Mouse (Mus musculus) forebrain, postnatal 0 days (tissue): ENCODE results near the gene Acod1. TPM values are rescaled to one million over a fixed set of nuclear protein-coding genes. Genes with fewer than 3 reads are reported as not detected.
A peak's percentile ranks its signal among the peaks of the same experiment; 100 is the strongest.

ENCODE experiments used
- ATAC-seq: fragments of 200-750 bp; cut with Nextera tagmentation; 2 replicates; pipeline ENCODE4 v1.8.0; 2017; ENCODE audit warnings: mild to moderate bottlenecking, moderate library complexity
- DNase-seq: peaks from one replicate; pipeline ENCODE4 v3.0.0-alpha.2; 2015
- H3K27ac ChIP-seq: fragments of 300-500 bp; sonication (generic); 2 replicates; pipeline ENCODE4 v1.5.1; 2014; ENCODE audit warnings: low read depth, mild to moderate bottlenecking, antibody characterized with exemption, low read length, moderate library complexity, mixed read lengths
- H3K27me3 ChIP-seq: fragments of 300-500 bp; sonication (generic); 2 replicates; pipeline ENCODE4 v1.6.1; 2014; ENCODE audit warnings: mild to moderate bottlenecking, low read length, mixed read lengths; ENCODE audit not compliant: insufficient read depth
- H3K36me3 ChIP-seq: fragments of 300-500 bp; sonication (generic); 2 replicates; pipeline ENCODE4 v1.6.1; 2014; ENCODE audit warnings: mild to moderate bottlenecking, moderate library complexity; ENCODE audit not compliant: insufficient read depth
- H3K4me1 ChIP-seq: fragments of 300-500 bp; sonication (generic); 2 replicates; pipeline ENCODE4 v1.6.1; 2014; ENCODE audit warnings: antibody characterized with exemption; ENCODE audit not compliant: insufficient read depth
- H3K4me2 ChIP-seq: fragments of 300-500 bp; sonication (generic); 2 replicates; pipeline ENCODE4 v1.6.1; 2014; ENCODE audit warnings: low read depth, mild to moderate bottlenecking, moderate library complexity
- H3K4me3 ChIP-seq: fragments of 300-500 bp; sonication (generic); 2 replicates; pipeline ENCODE4 v1.5.1; 2014; ENCODE audit warnings: low read depth, low read length, mixed read lengths
- H3K9ac ChIP-seq: fragments of 300-500 bp; sonication (generic); 2 replicates; pipeline ENCODE4 v1.6.1; 2014; ENCODE audit warnings: mild to moderate bottlenecking
- H3K9me3 ChIP-seq: fragments of 300-500 bp; sonication (generic); 2 replicates; pipeline ENCODE4 v1.6.1; 2016; ENCODE audit warnings: low read length
- CTCF ChIP-seq: sonication (generic); IDR thresholded peaks from 2 replicates; pipeline ENCODE4 v1.5.1; 2016; ENCODE audit warnings: antibody characterized with exemption, control low read depth, low read depth
- WGBS: fragments of 180-500 bp; shearing (Covaris S2); extraction: QIAGEN DNeasy Blood & Tissue Kit; methylation state at CpG from one replicate; pipeline ENCODE4 v1.1.7; 2014; 5-methylcytosine and 5-hydroxymethylcytosine counted together
- polyA plus RNA-seq: library from polyadenylated mRNA; unstranded; fragments of >200 nt; fragmentation: Nextera tagmentation; extraction: Ambion mirVana; gene quantifications from 2 replicates; pipeline ENCODE4 v1.2.1, GENCODE M21; 2015
- total RNA-seq: library from RNA; depleted of rRNA; stranded (reverse); fragments of >200 nt; gene quantifications from 2 replicates; pipeline ENCODE4 v1.2.3, GENCODE M21; 2014; rRNA removed

Acod1 gene
- total RNA-seq = 0.08 TPM in 1 of 2 replicates, not detected in the other
- polyA plus RNA-seq = not detected in 2 replicates

GRCm38 (mm10) chr14:103046677-103047076, at the start of gene Acod1:
Gene Acod1, plus strand, starts transcription at chr14:103046977.
- DNase-seq (no peak), ATAC-seq (no peak)
- Histone ChIP-seq H3K36me3 (no peaks in the 10 kb centered on the region), H3K9ac (no peak within 1 kb of the TSS), H3K9me3 (no peaks in the 10 kb centered on the region), H3K27me3 (no peaks in the 10 kb centered on the region), H3K27ac (no peak within 1 kb of the TSS), H3K4me1 (no peaks in the 10 kb centered on the region), H3K4me3 (no peak within 1 kb of the TSS), H3K4me2 (no peak within 1 kb of the TSS)
- 89% methylated on average over 2 of the region's 2 CpGs for WGBS
- TF ChIP-seq CTCF = no peak

GRCm38 (mm10) chr14:103007737-103008136, 39.0 kb upstream of the Acod1 start:
- Histone ChIP-seq H3K27ac (no peak overlapping the region), H3K36me3 (no peaks in the 10 kb centered on the region), H3K9ac (no peak overlapping the region), H3K9me3 (no peaks in the 10 kb centered on the region), H3K27me3 (no peaks in the 10 kb centered on the region), H3K4me2 (no peak overlapping the region), H3K4me1 (no peaks in the 10 kb centered on the region), H3K4me3 (no peak overlapping the region)
- WGBS = 85% methylated on average over 4 of the region's 4 CpGs
- ATAC-seq (no peak), DNase-seq (no peak)
- no peak for TF ChIP-seq CTCF

GRCm38 (mm10) chr14:103011782-103012181, 35.0 kb upstream of the Acod1 start:
- no peak overlapping the region for H3K4me2 ChIP-seq
- H3K9ac ChIP-seq = no peak overlapping the region
- H3K27me3 ChIP-seq = no peaks in the 10 kb centered on the region
- H3K4me3 ChIP-seq = no peak overlapping the region
- H3K9me3 ChIP-seq = no peaks in the 10 kb centered on the region
- no peak overlapping the region for H3K27ac ChIP-seq
- DNase-seq = peak; percentile 67
- peak; percentile 74 for TF ChIP-seq CTCF
- H3K4me1 ChIP-seq = no peaks in the 10 kb centered on the region
- peak; percentile 44; the same call in 1 of the 2 replicates for ATAC-seq
- 30% methylated on average over 5 of the region's 5 CpGs for WGBS
- no peaks in the 10 kb centered on the region for H3K36me3 ChIP-seq

- DNase-seq (peak; percentile 70), ATAC-seq (peak; percentile 94)
- no peak overlapping the region for H3K4me2 ChIP-seq
- H3K9ac ChIP-seq = no peak overlapping the region
- peak; percentile 83 for TF ChIP-seq CTCF
- no peaks in the 10 kb centered on the region for H3K9me3 ChIP-seq
- H3K27me3 ChIP-seq = no peaks in the 10 kb centered on the region
- no peak overlapping the region for H3K27ac ChIP-seq
- no peaks in the 10 kb centered on the region for H3K4me1 ChIP-seq
- no peaks in the 10 kb centered on the region for H3K36me3 ChIP-seq
- H3K4me3 ChIP-seq = no peak overlapping the region
- WGBS = 30% methylated on average over 4 of the region's 4 CpGs
Measured at GRCm38 (mm10) chr14:103012563-103013150, 34.1 kb upstream of the Acod1 start.

- no peaks in the 10 kb centered on the region for H3K4me1 ChIP-seq
- H3K27me3 ChIP-seq = no peaks in the 10 kb centered on the region
- H3K9me3 ChIP-seq = no peaks in the 10 kb centered on the region
- no peak overlapping the region for H3K27ac ChIP-seq
- DNase-seq (no peak), ATAC-seq (no peak)
- H3K4me2 ChIP-seq = no peak overlapping the region
- H3K9ac ChIP-seq = no peak overlapping the region
- TF ChIP-seq CTCF = no peak
- no peak overlapping the region for H3K4me3 ChIP-seq
- 71% methylated on average over 5 of the region's 5 CpGs for WGBS
- no peaks in the 10 kb centered on the region for H3K36me3 ChIP-seq
Measured at GRCm38 (mm10) chr14:103017009-103017408, 29.8 kb upstream of the Acod1 start.

DNA sequence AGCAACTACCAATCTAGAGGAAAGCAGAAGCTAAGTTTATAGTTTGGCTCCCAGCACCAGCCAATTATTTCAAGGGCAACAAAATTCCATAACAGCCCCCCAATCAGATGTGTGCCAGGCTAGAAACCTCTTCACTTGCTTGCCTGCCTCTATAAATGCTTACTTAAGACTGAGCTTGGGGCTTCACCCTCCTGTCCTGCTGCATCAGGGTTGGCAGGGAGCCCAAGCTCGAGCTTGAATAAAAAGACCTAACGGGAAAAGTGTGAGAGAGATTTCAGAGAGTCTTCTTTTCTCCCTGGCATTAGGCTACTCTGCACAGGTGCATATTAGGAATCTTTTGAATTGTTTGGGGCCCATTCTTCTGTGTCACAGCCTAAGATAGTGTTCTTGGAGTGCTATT, 26.7 kb upstream of the Acod1 start:
- Histone ChIP-seq H3K36me3 (no peaks in the 10 kb centered on the region), H3K4me2 (no peak overlapping the region), H3K27me3 (no peaks in the 10 kb centered on the region), H3K9ac (no peak overlapping the region), H3K4me1 (no peaks in the 10 kb centered on the region), H3K27ac (no peak overlapping the region), H3K4me3 (no peak overlapping the region), H3K9me3 (no peaks in the 10 kb centered on the region)
- DNase-seq (no peak), ATAC-seq (no peak)
- no peak for TF ChIP-seq CTCF
- WGBS = 25% methylated on average over 2 of the region's 2 CpGs

DNA sequence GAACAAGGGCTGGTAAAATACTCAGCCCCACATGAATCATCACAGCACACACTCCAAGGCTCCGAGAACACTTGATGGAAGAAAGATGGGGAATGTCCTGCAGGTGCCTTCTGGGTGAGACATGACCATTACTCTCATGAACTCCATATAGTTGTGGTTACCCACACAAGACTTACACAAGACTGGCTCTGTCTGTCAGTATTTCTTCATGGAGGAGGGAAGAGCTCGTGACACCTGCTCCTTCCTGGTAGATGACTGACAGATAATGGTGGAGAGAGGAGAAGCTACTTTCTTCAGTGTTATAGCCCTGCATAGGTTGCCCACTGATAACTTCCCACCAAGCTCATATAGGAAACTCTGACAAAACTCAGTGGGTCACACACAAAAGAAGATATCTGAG, 17.6 kb upstream of the Acod1 start:
- no peaks in the 10 kb centered on the region for H3K27me3 ChIP-seq

More for the DNA sequence above, 17.6 kb upstream of the Acod1 start:
- Histone ChIP-seq H3K9ac (no peak overlapping the region), H3K4me1 (no peaks in the 10 kb centered on the region), H3K27ac (no peak overlapping the region), H3K9me3 (no peaks in the 10 kb centered on the region), H3K36me3 (no peaks in the 10 kb centered on the region), H3K4me2 (no peak overlapping the region), H3K4me3 (no peak overlapping the region)
- ATAC-seq (no peak), DNase-seq (no peak)
- WGBS = 92% methylated on average over 2 of the region's 2 CpGs
- no peak for TF ChIP-seq CTCF
